Mouse (Mus musculus) stomach, postnatal 0 days (tissue): Measurements from ENCODE around the gene Col18a1.

Experiments
- CTCF ChIP-seq: IDR thresholded peaks from 2 replicates; pipeline ENCODE4 v1.5.1; 2016; ENCODE audit warnings: antibody characterized with exemption, low read depth, mild to moderate bottlenecking, moderate library complexity
- EP300 ChIP-seq: optimal IDR thresholded peaks from 2 replicates; pipeline ENCODE3; 2016; ENCODE audit warnings: antibody characterized with exemption

GRCm38 (mm10) chr10:77038579-77039174, 127.7 kb downstream of the Col18a1 start:
- TF ChIP-seq CTCF: no peak
- TF ChIP-seq EP300: no peak
